Mouse (Mus musculus) Patski (cell line): ENCODE measurements around the gene Fam118b. TPM values are rescaled to one million over a fixed set of nuclear protein-coding genes. Genes with fewer than 3 reads are reported as not detected.

Experiments used
- ATAC-seq: fragments of 100-300 bp; one replicate; pipeline ENCODE4 v1.8.0; 2021
- CTCF ChIA-PET: fragments of 350-600 bp; sonication (Branson Sonifier 250); formaldehyde crosslinking; loops from one replicate; lab custom pipeline; 2022; ENCODE audit warnings: inconsistent platforms; lab: Charles Lee
- POLR2A ChIA-PET: fragments of 350-600 bp; sonication (Branson Sonifier 250); formaldehyde crosslinking; loops from one replicate; lab custom pipeline; 2022; ENCODE audit warnings: antibody characterized with exemption, inconsistent platforms; lab: Charles Lee
- DNase-seq: peaks from one replicate; pipeline ENCODE4 v3.0.0-alpha.2; 2011; ENCODE audit warnings: low read depth, low spot score
- H3K27me3 ChIP-seq: fragments of 371-371 bp; one replicate; pipeline ENCODE4 v1.5.1; 2021
- CTCF ChIP-seq: fragments of 100-300 bp; IDR thresholded peaks from one replicate; pipeline ENCODE4 v1.5.1; 2021
- in situ Hi-C: fragments of 300-500 bp; cut with MboI; formaldehyde crosslinking; loops from 3 replicates; pipeline ENCODE4 v1.11.1; 2018; ENCODE audit warnings: low pct_unique_long_range_greater_than_20kb, mixed read lengths
- polyA plus RNA-seq: library from polyadenylated mRNA; unstranded; gene quantifications from one replicate; pipeline ENCODE4 v1.2.3, GENCODE M21; 2021

Gene Fam118b
- polyA plus RNA-seq, 1 experiment from 2014 or later, result 30.5 TPM

DNA sequence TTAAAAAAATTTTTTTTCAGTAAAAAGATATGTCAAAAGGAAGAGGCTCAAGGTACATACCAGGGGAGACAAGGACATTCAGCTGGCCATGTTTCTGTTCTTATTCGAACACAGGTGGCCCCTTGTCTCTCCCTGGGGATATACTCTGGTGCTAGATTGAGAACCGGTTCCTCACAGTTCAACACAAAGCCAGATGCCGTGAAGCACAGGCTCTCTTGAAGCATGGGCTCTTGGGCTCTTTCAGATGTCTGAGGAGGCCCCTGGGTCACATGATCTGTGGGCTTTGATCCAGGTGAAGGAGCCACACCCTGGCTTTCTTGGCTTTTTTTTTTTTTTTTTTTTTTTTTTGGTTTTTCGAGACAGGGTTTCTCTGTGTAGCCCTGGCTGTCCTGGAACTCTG, 81.2 kb downstream of the Fam118b start:
- ChIA-PET CTCF (no interaction called here), POLR2A (no interaction called here)
- no peak for DNase-seq

GRCm38 (mm10) chr9:35183359-35183758, 84.2 kb downstream of the Fam118b start:
- POLR2A ChIA-PET, result interaction anchor here (0.5 kb wide), 1 partner anchor 37 kb away, joined by 3 read pairs; no protein-coding TSS in a partner anchor
- ATAC-seq (no peak), DNase-seq (no peak)
- no peaks in the 10 kb centered on the region for H3K27me3 ChIP-seq
- in situ Hi-C loops, result no loop called here
- TF ChIP-seq CTCF, result no peak
- CTCF ChIA-PET, result interaction anchor here (1.9 kb wide), 1 partner anchor 16 kb away, joined by 6 read pairs; the partner anchor contains the start of genes Srpr and Tirap

More for the DNA sequence above, 81.2 kb downstream of the Fam118b start:
- in situ Hi-C loops, result no loop called here
- H3K27me3 ChIP-seq, result no peaks in the 10 kb centered on the region
- no peak for TF ChIP-seq CTCF
- ATAC-seq, result no peak

GRCm38 (mm10) chr9:35182832-35183231, 84.8 kb downstream of the Fam118b start:
- no peak for ATAC-seq
- ChIA-PET CTCF (interaction anchor here (1.9 kb wide), 1 partner anchor 17 kb away, joined by 6 read pairs; the partner anchor contains the start of genes Srpr and Tirap), POLR2A (interaction anchor here (0.5 kb wide), 1 partner anchor 37 kb away, joined by 3 read pairs; no protein-coding TSS in a partner anchor)
- TF ChIP-seq CTCF, result no peak
- no peaks in the 10 kb centered on the region for H3K27me3 ChIP-seq
- in situ Hi-C loops, result no loop called here
- DNase-seq, result no peak

DNA sequence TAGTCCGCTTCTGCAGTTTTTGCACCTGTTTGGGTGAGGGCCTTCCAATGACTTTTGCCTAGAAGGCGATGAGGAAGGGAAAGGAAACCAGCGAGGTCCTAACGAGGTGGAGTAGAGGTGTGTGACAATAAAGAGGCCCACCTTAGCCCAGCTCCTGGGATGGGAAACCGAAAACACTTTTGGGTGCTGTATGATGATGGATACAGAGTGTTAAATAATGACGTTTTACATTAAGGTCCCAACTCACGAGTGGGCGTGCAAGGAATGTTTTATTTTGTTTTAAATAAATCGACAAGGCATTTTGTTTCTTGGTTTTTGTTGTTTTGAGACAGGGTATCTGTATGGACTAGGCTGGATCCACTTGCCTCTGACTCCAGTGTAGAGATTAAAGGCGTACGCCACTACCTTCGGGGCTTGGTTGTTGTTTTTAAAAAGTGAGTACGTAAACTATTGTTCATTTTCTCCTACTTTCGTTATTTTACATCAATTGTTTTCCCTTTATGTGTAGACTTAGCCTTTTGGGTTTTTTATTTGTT, 91.4 kb downstream of the Fam118b start:
- in situ Hi-C loops, result no loop called here
- H3K27me3 ChIP-seq, result no peaks in the 10 kb centered on the region
- ATAC-seq, result peak; percentile 55
- CTCF ChIA-PET, result interaction anchor here (1.7 kb wide), 1 partner anchor 24 kb away, joined by 6 read pairs; the partner anchor contains the start of genes Srpr and Tirap
- no peak for TF ChIP-seq CTCF
- POLR2A ChIA-PET, result no interaction called here
- DNase-seq, result no peak

DNA sequence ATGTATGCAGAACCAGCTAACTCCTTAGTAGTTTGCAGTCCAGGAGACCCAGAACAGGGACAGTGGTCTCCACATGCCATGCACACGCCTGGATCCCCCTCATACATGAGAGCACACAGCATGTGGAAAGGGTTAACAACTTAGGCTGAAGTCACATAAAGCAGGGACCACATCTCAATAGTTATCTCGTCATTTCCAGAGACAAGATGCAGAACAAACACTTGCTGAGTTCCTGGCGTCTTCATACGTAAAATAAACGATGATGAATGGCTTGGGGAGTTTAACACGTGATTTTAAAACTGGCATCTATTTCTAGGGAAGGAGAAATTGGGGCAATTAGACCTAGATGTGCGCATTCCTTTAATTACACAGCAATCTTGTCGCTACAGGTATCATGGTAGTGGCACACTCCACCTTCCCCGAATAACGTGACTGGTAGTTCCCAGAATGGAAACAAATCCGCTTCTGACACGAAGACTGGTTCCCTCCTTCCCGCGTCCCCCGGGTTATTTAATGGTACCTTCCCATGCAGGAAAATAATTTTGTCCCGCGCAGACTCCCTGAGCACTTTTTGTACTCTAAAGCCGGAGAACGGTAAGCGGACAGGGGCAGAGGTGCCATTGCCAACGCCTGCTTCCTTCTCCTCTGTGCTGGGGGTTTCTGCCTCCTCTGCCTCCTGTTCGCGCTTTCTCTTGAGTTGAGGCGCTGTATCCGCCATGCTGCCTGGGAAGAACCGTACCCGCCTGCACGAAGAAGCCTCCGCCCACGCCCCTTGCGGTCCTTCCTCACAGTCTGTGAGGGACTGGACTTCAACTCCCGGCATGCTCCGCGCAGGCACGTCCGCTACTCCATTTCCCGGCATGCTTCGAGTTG, 92.1 kb downstream of the Fam118b start, which contains the start of gene Dcps:
TSS of gene Dcps (minus strand) at position 811 of the 873 bp plus-strand sequence.
- ChIA-PET POLR2A (interaction anchor here (1.0 kb wide), 1 partner anchor 58 kb away, joined by 7 read pairs; no protein-coding TSS in a partner anchor), CTCF (no interaction called here)
- peak; percentile 97 for ATAC-seq
- TF ChIP-seq CTCF, result no peak
- in situ Hi-C loops, result no loop called here
- H3K27me3 ChIP-seq, result no peaks in the 10 kb centered on the region
- DNase-seq, result peak; percentile 85

GRCm38 (mm10) chr9:35173331-35173730, 94.3 kb downstream of the Fam118b start:
- no peaks in the 10 kb centered on the region for H3K27me3 ChIP-seq
- no peak for TF ChIP-seq CTCF
- no peak for ATAC-seq
- DNase-seq, result no peak
- CTCF ChIA-PET, result no interaction called here
- in situ Hi-C loops, result loop anchor here (25.0 kb wide), 2 partner anchors 311 to 511 kb away; no protein-coding TSS in a partner anchor
- POLR2A ChIA-PET, result no interaction called here

DNA sequence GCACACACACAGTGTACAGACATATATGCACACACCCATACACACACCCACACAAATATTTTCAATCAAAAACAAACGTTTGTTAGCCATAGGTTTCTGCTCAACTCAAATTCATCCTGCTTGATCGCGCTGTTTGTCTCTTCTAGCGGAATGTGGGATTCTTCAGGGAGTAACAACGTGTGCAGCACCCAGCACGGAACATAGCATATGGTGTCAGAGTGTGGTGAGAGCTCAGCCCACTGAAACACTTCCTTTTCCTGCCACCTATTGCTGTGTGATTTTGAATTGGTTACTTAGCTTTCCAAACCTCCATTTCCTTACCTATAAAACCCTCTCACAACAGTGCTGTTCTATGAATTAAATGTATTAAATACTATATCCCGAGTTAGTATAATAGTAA, 97.5 kb downstream of the Fam118b start:
- no peak for DNase-seq
- in situ Hi-C loops, result loop anchor here (25.0 kb wide), 2 partner anchors 308 to 508 kb away; no protein-coding TSS in a partner anchor
- no peak for TF ChIP-seq CTCF
- ATAC-seq, result no peak
- CTCF ChIA-PET, result interaction anchor here (0.7 to 1.2 kb wide), 2 partner anchors 11 to 138 kb away, joined by 3 to 4 read pairs; no protein-coding TSS in a partner anchor
- POLR2A ChIA-PET, result no interaction called here
- H3K27me3 ChIP-seq, result no peaks in the 10 kb centered on the region

Other genes with a start within 250 kb of the Fam118b start
- gene St3gal4, start 148.5 kb downstream of the Fam118b start, polyA plus RNA-seq, result 53.6 TPM
- gene Dcps, start 91.7 kb downstream of the Fam118b start, polyA plus RNA-seq, result 58.1 TPM
- gene Srpr, start 67.6 kb downstream of the Fam118b start, polyA plus RNA-seq, result 100 TPM
- gene Tirap, start 67.5 kb downstream of the Fam118b start, polyA plus RNA-seq, result 11.0 TPM
- gene Foxred1, start 56.8 kb downstream of the Fam118b start, polyA plus RNA-seq, result 38.8 TPM
- 25.6 TPM for gene Rpusd4, start 60 bp upstream of the Fam118b start, polyA plus RNA-seq
- gene Cdon, start 153.3 kb upstream of the Fam118b start, polyA plus RNA-seq, result 35.7 TPM